Mouse (Mus musculus) macrophage (primary cell): ENCODE measurements around the gene Ctcfl. TPM values are rescaled to one million over a fixed set of nuclear protein-coding genes. Genes with fewer than 3 reads are reported as not detected.
"Not testable (repeated sequence)": the region's sequence is repeated elsewhere in the genome, so short reads cannot be mapped to it uniquely, and the experiment has no call there.

Experiments used
- H3K27ac ChIP-seq: fragments of 350-480 bp; formaldehyde crosslinking; 2 replicates; pipeline ENCODE4 v1.9.0; 2021
- H3K36me3 ChIP-seq: fragments of 350-480 bp; formaldehyde crosslinking; 2 replicates; pipeline ENCODE4 v1.9.0; 2021; ENCODE audit errors: inconsistent target
- H3K4me3 ChIP-seq: fragments of 350-480 bp; formaldehyde crosslinking; 2 replicates; pipeline ENCODE4 v1.9.0; 2021; ENCODE audit errors: inconsistent target
- H3K79me2 ChIP-seq: fragments of 350-480 bp; formaldehyde crosslinking; 2 replicates; pipeline ENCODE4 v1.9.0; 2021; ENCODE audit errors: inconsistent target
- WGBS: methylation state at CpG from one replicate; pipeline ENCODE4 v1.1.7; 2026; ENCODE audit warnings: inconsistent platforms; ENCODE audit not compliant: missing documents; 5-methylcytosine and 5-hydroxymethylcytosine counted together
- polyA plus RNA-seq: library from polyadenylated mRNA; stranded (reverse); fragments of 250-400 nt; gene quantifications from 3 replicates; pipeline ENCODE4 v1.2.4, GENCODE M21; 2018; ENCODE audit warnings: inconsistent platforms

Ctcfl gene
- polyA plus RNA-seq, 1 experiment from 2014 or later = not detected

DNA sequence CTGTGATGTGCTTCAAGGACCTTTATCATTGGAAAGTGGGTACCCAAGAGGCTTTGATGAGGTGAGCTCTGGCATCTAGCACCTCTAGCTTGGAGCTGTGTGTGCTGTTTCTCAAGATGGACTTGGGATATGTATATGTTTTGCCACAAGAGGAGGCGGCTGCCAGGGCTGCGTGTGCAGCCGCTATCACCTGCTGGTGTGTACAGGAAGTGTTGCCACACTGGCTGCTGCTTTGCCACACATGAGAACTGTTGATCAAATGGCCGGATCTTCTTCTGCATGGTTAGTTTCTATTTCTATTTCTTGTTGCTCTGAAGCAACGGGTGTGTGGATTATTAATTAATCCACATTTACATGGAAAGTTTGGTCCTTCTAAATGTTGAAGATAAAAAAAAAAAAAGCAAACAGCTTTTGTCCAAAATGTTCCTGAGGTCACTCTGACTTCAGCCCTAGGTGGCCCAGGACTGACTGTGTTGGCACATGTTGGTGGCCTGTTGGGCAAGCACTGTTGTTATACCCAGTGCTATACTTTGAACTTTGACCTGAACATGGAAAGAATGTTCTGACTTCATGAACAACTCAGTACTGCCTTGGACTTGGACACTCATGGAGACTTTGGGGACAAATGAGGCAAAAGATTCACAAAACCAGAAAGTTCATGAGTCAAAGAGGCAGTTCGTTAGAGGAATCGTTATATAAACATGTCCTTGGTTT, 4.9 kb upstream of the Ctcfl start:
- WGBS = 66% methylated on average over 7 of the region's 7 CpGs
- Histone ChIP-seq H3K36me3 (no peaks in the 10 kb centered on the region), H3K4me3 (no peak overlapping the region), H3K79me2 (no peaks in the 10 kb centered on the region), H3K27ac (no peak overlapping the region)

DNA sequence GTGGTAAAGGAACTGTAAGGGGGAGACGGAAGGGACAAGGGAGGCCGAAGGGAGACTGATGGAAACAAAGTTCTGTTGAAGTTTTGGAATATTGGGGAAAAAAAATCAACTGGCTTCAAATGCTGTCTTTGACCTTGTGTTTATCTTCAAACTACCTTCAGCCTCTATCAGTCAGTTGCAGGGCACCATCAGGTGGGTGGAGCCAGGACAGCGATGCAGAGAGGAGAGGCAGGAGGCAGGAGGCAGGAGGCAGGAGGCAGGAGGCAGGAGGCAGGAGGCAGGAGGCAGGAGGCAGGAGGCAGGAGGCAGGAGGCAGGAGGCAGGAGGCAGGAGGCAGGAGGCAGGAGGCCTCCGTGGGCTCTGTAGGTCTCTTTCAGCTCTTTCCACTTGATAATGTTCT, 792 bp upstream of the Ctcfl start:
- H3K79me2 ChIP-seq, H3K36me3 ChIP-seq, H3K27ac ChIP-seq, H3K4me3 ChIP-seq: not testable (repeated sequence)
- 72% methylated on average over 3 of the region's 4 CpGs for WGBS

DNA sequence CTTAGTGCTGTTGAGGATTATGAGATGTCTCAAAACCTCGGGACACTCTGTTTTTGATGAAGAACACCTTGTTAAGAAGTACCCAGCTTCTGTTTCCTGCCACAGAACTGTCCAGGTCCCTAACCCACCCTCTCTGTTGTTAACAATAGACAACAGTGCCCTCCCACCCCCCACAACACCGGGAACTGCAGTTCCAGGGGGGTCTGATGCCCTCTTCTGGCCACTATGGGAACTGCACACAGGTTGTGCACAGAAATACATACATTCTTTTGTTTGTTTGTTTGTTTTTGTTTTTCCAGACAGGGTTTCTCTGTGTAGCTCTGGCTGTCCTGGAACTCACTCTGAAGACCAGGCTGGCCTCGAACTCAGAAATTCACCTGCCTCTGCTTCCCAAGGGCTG, 5.5 kb downstream of the Ctcfl start:
- not testable (repeated sequence) for H3K36me3 ChIP-seq, H3K79me2 ChIP-seq, H3K4me3 ChIP-seq, H3K27ac ChIP-seq
- WGBS = 67% methylated on average over 3 of the region's 3 CpGs

DNA sequence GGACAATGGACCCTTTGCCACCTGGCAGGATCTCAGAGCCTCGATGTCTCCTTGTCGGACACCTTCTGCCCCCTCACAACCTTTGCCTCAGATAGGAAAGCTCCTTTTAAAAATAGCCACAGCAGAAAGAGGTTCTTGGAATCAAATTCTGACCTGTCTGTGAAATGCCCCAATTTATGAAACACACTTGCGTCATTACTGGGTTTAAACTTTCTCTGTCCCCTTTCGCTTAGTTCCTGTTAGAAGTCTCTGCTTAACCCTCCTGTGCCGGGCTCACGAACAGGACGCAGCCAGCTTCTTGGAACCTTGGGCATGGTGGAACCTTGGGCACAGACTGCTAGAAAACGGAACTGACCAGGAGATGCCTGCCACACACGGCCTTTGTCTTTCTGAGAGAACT, 8.8 kb downstream of the Ctcfl start:
- Histone ChIP-seq H3K27ac (no peak overlapping the region), H3K36me3 (no peaks in the 10 kb centered on the region), H3K79me2 (no peaks in the 10 kb centered on the region), H3K4me3 (no peak overlapping the region)
- 85% methylated on average over 9 of the region's 9 CpGs for WGBS

- Histone ChIP-seq H3K4me3 (no peak overlapping the region), H3K36me3 (no peaks in the 10 kb centered on the region), H3K79me2 (no peaks in the 10 kb centered on the region), H3K27ac (no peak overlapping the region)
- 91% methylated on average over 7 of the region's 7 CpGs for WGBS
Measured at GRCm38 (mm10) chr2:173109510-173109909, 9.8 kb downstream of the Ctcfl start.

DNA sequence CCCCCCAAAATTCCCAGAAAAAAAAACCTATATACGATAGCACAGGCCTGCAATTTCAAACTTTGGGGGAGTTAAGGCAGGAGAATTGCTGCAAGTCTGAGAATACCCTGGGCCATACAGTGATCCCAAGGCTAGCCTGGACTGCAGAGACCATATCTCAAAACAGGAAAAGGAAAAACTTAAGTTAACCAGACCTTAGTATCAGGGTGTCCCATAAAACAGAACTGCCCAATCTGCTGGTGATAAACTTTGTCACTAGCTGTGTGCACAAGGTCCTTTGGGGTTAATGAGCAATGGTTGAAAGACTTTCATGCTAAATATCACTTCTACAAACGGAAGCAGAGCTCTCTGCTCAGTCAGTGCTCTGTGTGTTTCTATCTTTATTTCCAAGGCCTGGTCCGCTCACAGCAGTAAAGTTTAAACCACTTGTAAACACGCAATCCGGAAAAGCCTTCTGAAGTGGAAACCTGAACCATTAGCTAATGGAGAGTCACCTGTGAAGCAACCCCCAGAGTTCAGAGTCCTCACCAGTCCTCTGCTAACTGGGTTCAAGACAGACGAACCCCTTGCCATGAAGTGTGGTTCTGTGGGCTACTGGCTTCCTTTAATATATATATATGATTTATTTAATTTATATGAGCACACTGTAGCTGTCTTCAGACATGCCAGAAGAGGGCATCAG, 10.7 kb downstream of the Ctcfl start:
- H3K4me3 ChIP-seq = no peak overlapping the region
- H3K27ac ChIP-seq = no peak overlapping the region
- no peaks in the 10 kb centered on the region for H3K36me3 ChIP-seq
- H3K79me2 ChIP-seq = no peaks in the 10 kb centered on the region
- WGBS = 89% methylated on average over 5 of the region's 6 CpGs

GRCm38 (mm10) chr2:173106889-173107785, 12.2 kb downstream of the Ctcfl start:
- Histone ChIP-seq H3K36me3 (no peaks in the 10 kb centered on the region), H3K79me2 (no peaks in the 10 kb centered on the region), H3K4me3 (no peak overlapping the region), H3K27ac (no peak overlapping the region)
- WGBS = 20% methylated on average over 13 of the region's 14 CpGs

DNA sequence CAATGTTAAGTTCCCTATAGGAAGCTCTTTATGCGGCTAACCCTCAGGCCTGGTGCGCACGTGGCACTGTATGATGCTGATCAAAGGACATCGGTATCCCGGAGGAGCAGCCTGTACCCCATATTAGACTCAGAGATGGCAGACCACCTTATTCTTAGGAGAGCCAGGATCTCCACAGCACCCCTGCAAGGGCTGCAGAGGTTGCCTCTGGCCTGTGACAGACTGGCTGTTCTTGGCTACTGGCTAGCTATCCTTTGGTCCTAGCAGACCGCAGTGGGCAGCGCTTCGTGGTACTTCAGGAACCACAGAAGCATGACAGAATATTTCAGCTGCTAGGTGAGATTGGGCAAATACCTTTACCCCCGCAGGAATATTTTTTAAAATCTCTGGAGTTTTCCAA, 12.9 kb downstream of the Ctcfl start:
- H3K79me2 ChIP-seq = no peaks in the 10 kb centered on the region
- 75% methylated on average over 9 of the region's 9 CpGs for WGBS
- H3K4me3 ChIP-seq = no peak overlapping the region
- no peaks in the 10 kb centered on the region for H3K36me3 ChIP-seq
- no peak overlapping the region for H3K27ac ChIP-seq

DNA sequence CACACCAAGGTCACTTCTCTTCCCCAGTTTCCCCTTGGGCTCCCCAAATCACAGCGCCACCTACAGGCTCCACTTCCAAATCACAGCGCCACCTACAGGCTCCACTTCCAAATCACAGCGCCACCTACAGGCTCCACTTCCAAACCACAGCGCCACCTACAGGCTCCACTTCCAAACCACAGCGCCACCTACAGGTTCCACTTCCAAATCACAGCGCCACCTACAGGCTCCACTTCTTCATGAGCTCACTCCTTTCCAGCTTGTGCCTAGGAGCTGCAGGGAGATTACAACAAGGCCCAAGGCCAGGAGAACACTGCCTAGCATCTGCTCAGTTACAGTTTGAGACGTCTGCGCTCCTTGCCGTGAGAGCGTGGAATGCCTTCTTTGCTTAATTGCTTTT, 22.0 kb downstream of the Ctcfl start:
- not testable (repeated sequence) for H3K4me3 ChIP-seq, H3K36me3 ChIP-seq, H3K79me2 ChIP-seq, H3K27ac ChIP-seq
- 94% methylated on average over 10 of the region's 10 CpGs for WGBS

DNA sequence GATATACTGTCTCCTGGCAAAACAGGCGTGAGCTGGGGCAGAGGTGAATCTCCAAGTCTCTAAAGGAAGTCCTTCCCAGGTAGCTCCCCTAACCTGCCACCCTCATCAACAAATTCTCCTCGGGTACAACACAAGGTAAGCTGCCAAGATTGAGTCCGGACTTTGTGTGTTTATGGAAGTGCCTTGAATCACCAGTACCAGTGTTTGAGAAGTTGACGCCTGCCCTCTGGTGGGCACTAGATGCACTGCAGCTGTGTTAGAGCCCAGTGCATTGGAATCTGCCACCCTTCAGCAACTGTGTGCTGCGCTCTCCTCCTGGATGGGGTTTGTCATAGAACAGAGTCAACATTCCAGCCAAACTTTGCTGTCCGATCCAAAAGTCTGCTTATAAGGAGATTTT, 29.9 kb downstream of the Ctcfl start:
- 19% methylated on average over 6 of the region's 6 CpGs for WGBS
- Histone ChIP-seq H3K4me3 (no peak overlapping the region), H3K79me2 (no peaks in the 10 kb centered on the region), H3K27ac (no peak overlapping the region), H3K36me3 (no peaks in the 10 kb centered on the region)

DNA sequence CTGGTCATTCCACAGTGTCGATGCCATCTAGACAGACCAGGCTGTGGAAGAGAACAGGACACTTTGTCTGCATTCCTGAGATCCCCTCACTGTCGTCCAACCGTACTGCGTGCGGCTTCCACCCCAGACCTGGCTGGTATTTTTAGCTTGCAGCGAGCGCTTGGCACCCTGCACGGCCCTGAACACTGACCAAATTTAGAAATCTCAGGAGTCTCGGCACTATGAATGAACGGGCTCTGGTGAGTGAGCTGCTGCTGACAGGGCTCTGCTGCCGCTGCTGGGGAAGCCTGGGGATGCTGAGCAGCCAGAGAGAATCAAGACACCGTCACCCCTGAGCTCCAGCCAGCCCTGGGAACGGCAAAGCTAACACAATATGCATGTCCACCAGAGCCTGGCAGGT, 31.9 kb downstream of the Ctcfl start:
- Histone ChIP-seq H3K4me3 (no peak overlapping the region), H3K36me3 (no peaks in the 10 kb centered on the region)
- WGBS = 88% methylated on average over 13 of the region's 13 CpGs

GRCm38 (mm10) chr2:173085763-173086162, 33.6 kb downstream of the Ctcfl start:
- Histone ChIP-seq H3K27ac (no peak overlapping the region), H3K4me3 (no peak overlapping the region), H3K36me3 (no peaks in the 10 kb centered on the region), H3K79me2 (no peaks in the 10 kb centered on the region)
- WGBS = 85% methylated on average over 9 of the region's 9 CpGs

More for the DNA sequence above, 31.9 kb downstream of the Ctcfl start:
- H3K27ac ChIP-seq = no peak overlapping the region
- no peaks in the 10 kb centered on the region for H3K79me2 ChIP-seq

DNA sequence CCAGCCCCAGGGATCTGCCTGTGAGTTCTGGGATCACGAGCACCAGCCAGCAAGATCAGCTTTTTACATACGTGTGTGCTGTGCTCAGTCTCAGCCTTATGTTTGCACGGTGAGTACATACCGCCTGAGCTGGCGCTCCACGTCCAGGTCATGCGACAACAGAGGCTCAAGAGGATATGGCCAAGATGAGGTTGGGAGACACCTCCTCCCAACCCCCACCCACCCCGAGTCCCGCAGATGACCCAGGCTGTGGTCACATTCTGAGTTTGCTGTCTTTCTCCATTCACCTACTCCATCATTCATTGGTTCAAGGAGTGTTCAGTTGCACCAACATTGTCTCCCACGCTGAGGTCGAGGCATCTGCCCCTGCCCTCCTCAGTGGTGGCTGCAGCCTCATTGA, 34.5 kb downstream of the Ctcfl start:
- WGBS = 99% methylated on average over 11 of the region's 11 CpGs
- no peaks in the 10 kb centered on the region for H3K79me2 ChIP-seq
- H3K36me3 ChIP-seq = no peaks in the 10 kb centered on the region
- no peak overlapping the region for H3K27ac ChIP-seq
- no peak overlapping the region for H3K4me3 ChIP-seq

- Histone ChIP-seq H3K36me3 (no peaks in the 10 kb centered on the region), H3K27ac (no peak overlapping the region), H3K79me2 (no peaks in the 10 kb centered on the region), H3K4me3 (no peak overlapping the region)
- 32% methylated on average over 12 of the region's 13 CpGs for WGBS
Measured at GRCm38 (mm10) chr2:173083712-173084475, 35.4 kb downstream of the Ctcfl start.
